Mouse (Mus musculus) T-helper 2 cell (primary cell): ENCODE measurements around the gene Csmd2.

Experiments
- in situ Hi-C: fragments of 300-600 bp; cut with MboI, MseI; formaldehyde crosslinking; loops from one replicate; pipeline ENCODE4 v1.15.1; 2025; ENCODE audit warnings: high pct_unique_total_duplicates

The Csmd2 gene

DNA sequence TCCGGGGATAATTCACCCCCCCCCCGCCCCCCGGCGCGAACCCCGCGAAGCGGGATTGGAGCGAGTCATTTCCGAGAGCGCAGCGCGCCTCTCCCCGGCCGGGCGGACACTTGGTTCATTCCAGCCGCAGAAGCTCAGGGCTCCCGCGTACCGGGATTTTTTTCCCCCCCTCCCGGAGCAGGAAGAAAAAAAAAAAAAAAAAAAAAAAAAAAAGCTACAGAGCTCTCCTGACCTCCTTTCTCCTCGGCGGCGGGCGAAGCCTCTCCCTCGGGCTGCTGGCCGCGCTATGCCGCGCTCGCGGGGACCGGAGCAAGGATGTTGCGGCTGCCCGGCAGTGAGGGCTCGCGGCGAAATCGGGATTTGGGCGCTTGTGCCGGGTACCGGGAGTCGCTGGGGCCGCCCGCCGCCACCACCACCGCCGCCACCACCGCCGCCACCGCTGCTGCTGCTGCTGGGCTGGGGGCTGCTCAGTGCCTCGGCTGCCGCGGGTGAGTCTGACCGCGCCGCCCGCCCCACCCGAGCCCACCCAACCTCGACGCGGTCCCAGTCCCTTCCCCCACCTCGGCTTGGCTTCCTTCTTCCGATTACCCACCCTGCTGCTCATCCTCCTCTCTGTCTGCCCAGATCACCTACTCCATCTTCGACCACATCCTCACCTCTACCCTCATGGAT lies at the start of gene Csmd2:
Csmd2 (plus strand) TSS at position 74 of the 672 bp plus-strand sequence.
- in situ Hi-C loops, result no loop called here

DNA sequence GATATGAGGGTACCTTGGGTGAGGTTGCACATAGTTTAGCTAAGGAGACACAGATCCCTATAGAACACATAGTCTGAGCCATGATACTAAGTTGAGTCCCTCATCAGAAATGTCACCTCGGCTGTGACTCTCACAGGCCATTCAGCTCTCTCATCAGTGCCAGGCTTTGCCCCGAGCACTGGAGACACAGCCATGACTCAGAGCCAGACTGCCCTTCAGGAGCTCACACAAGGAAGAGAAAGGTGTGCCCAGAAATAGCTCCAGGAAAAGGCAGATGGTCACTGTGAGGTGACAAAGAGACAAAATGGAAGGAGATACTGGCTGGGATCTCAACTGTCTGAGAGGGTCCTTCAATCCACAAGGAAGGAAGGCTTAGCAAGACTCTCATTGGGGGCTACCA lies 40.0 kb upstream of the Csmd2 start:
- in situ Hi-C loops, result no loop called here

DNA sequence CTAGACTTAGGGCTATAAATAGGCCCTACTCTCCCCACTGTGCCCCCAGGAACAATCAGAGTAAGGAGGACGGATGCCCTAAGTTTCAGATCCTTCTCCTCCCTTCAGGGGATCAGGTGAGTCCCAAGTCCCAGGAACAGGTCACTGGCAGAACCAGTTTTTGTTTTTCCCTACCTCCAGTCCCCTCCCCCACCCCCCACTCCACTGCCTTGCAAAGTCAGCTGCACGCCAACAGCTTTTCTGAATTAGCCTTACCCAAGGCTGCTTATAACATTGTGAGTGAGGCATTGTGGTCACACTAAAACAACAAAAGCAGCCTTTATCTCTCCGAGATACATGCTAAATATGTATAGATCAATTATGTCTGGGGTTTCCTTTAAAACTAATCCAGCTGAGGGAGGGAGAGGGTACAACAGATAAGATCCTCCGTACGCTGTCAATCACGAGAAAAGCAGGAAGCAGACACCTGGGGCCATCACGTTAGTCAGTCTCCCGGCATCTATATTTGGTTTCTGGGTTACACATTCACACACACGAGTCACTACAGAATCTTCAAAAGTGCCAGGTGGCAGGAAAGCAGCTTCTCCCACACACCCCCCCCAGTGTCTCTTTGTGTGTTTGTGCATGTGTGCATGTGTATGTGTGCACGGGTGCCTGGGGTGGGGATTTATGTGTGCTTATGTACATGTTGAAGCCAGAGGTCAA lies 34.5 kb upstream of the Csmd2 start:
- in situ Hi-C loops, result no loop called here

DNA sequence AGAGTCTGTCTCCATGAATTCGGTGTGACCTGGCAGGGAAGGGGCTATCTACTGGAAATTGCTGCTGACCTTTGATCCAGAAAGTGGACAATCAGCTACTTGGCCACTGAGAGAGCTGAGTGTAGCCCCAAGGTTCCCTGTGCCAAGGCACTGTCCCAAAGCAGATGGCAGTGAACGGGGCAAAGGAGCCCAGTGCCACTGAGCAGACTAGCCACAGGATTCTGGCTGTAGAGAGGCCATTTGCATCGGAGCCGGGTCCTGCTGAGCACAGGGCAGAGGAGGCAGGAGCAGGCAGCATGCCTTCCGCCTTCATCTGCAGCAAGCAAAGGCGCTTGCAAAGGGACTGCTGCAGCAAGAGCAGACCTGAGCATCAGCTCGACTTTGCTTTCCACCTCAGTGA lies 18.6 kb upstream of the Csmd2 start:
- in situ Hi-C loops, result no loop called here

DNA sequence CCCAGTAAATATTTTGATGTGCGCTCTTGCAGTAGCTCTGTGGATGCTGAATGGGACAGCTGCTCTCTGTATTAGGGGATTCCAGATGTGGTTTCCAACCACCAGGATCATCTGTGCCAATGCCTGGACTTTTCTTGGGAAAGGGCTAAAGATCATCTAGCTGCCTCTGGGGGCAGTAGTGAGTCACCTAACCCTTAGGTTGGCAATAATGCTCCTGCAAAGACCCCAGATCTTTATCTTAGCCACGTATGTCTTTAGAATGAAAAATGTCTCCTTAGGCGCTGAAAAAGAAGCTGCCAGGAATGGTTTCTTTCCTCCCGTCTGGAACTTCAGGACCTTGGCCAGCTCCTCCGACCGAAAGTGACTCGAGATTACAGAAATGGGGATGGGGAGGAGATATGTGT lies 17.6 kb upstream of the Csmd2 start:
- in situ Hi-C loops, result no loop called here

DNA sequence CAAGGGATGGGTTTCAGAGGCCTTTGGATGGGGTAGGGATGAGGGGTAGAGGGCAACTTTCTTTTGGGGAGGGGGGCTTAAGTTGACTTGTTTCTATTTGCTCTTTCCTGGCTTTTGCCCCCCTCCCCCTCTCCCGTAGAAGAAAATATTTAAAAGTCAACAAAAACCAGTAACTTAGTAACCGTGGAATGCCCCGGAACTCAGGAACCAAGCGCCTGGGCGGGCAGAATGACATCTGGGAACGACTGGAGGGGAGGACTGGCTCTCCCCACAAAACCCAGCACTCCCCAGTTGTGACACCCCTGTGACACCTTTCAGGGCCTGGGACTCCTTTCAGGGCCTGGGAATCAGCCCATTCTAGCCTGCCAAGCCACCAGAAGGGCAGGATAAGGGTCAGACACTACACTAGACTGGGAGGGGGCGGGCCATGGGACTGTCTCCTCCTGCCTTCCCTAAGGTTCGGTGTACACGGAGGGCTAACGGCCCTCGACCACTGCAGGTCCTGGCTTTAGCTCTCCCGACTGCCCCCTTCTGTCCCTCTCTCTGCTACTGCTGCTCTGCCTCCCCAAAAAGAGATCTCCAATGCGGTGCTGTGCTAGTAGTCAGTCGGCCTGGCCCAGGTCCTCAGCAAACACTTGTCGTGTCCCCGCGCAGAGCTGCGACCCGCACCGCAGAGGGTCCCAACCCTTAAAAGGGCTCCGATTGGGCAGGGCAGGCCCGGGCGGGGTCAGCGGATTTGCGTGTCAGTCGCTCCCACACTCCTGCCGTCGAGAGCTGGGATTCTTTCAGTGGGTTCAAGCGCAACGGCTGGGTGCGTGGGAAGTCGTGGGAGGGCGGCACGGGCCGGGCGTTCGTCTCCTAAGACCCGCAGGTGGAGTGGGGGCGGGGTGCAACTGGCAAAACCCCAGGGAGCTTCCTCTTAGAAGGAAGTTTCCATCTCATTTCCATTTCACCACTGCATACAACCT lies 16.5 kb upstream of the Csmd2 start, which contains the start of gene CK137956:
CK137956 (minus strand) TSS at position 51 of the 968 bp plus-strand sequence.
- in situ Hi-C loops, result no loop called here

DNA sequence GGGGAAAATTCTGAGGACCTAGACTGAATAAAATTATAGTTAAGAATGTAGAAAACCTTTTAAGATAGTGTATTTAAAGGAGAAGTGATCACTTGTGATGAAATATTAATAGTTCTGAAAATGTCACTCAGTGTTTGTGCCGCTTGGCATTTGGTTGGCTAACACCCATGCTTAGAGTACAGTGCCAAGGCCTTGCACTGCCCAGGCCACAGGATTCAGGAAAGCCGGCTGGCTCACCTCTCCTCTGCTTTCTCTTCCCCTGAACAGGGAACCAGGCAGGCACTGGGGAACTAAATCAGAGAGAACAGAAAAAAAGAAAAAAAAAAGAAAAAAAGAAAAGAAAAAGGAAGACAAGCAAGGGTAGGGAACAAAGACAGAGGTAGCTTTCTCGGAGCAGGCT lies 14.7 kb upstream of the Csmd2 start:
- in situ Hi-C loops, result no loop called here

DNA sequence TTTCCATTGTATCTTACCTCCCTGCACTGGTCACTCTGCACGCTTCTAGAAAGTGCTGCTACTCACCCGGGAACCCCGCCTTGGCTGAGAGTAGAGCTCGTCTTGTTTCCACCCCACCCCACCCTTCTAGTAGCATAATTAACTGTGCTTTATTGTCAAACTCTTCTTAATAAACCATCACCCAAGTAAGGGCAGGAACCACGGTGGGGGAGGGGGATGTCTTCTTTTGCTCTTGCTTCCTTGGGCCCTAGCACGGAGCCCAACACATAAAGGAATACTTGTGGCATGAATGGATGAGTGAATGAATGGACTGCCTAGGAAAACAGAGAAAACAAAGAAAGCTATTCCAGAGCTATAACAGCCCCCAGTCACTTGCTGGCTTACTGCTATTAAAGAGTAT lies 6.5 kb upstream of the Csmd2 start:
- in situ Hi-C loops, result no loop called here

DNA sequence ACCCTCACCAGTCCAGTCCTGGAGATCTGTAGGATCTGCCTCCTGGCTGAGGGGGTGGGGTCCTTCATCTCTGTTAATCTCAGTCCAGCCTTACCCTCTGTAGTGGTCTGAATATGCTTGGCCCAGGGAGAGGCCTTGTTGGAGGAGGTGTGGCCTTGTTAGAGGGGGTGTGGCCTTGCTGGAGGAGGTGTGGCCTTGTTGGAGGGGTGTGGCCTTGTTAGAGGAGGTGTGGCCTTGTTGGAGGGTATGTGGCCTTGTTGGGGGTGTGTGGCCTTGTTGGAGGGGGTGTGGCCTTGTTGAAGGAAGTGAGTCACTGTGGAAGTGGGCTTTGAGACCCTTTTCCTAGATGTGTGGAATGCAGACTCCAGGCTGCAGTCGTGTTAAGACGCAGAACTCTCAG lies 3.2 kb upstream of the Csmd2 start:
- in situ Hi-C loops, result no loop called here

DNA sequence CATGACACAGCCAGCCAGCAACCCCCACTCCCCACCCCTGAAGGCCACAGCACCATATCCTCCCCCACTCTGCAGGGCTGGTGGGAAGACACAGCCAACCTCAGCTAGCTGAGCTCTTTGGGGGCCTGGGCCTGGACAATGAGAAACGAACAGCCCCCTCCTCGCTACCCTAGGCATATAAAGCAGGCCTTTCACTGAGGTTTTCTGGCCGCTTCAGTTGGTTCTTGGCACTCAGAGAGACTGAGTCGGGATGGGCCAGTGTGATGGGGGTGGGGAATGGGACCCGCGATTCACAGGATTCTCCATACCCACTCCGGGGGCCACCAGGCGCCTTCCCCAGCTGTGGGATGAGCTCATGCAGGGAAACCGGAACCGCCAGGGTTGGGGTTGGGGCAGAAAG lies 1.8 kb upstream of the Csmd2 start:
- in situ Hi-C loops, result no loop called here

DNA sequence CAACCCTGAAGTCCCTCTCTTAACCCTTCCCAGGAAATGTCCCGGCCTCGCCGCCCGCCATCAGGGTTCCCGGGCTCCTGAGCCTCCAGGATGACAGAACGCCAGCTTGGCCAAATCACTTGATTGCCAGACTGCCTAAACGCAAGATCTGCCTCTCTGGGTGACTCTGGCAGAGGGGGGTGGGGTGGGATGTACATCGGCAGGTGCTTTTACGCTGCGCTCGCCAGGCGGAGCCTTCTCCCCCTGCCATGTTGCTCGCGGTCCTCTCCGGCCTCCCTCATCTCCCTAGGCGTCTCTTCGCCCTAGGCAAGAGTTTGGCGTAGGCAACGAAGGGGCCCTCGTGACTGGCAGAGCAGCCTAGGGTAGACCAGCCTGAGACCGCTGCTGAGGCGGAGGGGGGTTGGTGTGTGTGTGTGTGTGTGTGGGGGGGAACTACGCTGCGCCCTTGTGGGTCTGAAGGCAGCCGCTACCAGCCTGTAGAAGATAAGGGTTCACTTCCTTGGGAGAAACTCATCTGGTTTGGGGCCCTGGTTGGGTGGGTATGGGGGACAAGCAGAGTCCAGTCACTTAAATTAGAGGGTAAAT lies 1.1 kb upstream of the Csmd2 start:
- in situ Hi-C loops, result no loop called here

DNA sequence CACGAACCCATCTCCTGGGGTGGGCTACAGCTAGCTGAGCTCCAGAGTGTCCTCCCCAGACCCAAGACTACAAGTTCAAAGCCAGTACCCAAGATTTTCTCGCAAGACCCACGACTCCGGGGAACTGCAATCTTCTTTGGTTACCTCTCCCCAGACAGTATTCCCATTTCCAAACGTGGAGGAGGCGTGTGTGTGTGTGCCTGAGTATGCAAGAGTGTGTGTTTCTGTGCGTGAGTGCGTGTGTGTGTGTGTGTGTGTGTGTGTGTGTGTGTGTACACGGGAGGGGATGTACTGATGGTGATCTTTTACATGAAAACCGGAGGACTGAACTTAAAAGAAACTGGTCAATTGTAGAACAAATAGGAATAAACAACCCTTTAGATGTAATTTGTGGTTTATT lies 387 bp upstream of the Csmd2 start:
- in situ Hi-C loops, result no loop called here

DNA sequence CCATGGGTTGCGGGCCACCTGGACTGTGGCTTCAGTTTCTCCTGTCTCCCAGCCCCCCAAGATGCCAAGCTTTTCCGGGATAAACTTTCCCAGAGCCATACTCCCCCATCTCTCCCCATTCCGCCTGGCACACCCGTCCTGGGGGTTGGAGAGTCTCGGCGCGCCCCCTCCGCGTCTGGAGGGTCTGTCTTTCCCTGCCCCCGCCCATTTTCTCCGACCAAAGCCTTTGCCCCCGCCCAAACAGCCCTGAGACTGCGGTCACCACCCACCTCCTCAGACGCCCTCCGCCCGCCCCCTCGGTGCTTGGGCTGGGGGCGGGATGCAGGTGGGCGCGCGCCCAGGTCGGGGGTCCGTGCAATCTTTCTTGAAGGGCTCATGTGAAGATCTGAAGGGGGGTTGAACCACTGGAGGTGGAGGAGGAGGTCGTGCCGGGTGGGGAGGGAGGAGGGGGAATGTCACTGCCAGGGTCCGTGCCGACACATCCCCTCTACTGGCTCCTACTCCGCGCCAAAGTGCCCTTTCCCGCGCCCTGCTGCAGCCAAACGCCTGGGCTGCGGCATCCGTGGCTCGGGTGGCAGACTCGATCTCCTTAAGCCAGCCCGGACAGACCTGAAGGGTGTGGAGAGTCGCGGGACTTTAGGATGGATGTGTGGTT lies 996 bp downstream of the Csmd2 start:
- in situ Hi-C loops, result no loop called here

DNA sequence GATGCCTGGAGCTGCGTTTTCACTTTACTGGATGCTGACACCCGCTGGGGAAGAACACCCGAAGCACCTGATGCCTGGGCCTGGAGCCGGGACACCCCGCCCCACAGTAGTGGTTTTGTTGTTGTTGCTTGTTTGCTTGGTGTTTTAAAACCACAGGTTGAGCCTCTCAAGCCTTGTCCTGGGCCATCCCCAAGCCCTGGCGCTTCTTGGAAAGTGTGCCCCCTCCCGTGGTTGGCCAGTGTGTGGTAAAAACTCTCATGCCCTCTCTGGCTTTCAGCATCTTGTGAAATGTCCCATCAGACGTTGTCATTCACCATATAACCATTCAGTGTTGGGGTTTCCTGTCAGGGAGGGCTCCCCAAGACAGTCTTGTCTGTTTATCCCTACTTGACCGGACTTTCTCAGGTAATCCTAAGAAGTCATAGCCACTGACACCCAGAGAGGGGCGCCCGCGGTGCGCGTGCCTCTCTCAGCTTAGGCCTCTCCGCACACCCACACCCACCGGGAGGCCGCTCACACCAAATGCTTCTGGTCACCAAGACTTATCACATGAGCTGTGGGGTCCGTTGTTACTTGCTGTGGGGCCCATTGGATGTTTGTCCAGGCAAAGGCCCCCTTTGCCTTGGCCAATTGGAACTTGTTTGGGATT lies 1.8 kb downstream of the Csmd2 start:
- in situ Hi-C loops, result no loop called here

DNA sequence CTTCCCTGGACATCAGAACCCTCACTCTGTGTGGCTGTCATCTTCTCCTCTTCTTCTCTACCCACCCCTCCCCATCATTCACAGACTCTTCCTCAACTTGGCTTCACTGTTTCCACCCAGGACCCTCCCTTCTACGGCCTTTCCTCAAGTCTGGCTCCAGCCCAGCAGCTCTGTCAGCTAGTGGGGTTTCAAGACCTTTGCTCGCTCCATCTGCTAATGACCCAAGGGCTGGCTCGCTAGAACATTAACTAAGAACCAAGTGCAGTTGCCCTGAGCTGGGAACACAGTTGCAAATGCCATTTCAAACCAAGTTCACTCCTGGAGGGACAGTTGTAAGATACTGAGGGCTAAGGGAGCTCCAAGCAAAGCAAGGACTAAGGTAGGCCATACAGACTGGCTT lies 11.6 kb downstream of the Csmd2 start:
- in situ Hi-C loops, result no loop called here

DNA sequence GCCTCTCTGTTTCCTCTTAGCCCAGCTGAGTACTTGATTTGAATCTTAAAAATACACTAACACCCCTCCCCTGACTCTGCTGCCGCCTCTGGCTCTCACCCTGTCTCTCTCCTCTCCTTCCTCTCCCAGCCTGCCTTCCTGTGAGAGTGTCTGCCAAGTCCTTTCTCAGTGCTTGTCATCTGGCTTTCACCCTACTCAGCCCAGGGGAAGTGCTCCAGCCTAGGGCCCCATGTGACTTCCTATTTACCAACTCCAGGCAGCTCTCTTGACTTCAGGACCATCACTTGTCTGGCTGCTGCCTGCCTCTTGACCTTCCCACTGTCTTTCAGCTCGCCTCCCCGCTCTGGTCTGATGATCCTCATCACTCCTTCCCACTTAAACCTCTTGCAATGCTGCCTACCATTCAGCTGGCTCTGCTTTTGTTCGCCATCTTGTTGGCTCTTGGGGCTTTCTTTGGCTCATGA lies 15.0 kb downstream of the Csmd2 start:
- in situ Hi-C loops, result no loop called here

DNA sequence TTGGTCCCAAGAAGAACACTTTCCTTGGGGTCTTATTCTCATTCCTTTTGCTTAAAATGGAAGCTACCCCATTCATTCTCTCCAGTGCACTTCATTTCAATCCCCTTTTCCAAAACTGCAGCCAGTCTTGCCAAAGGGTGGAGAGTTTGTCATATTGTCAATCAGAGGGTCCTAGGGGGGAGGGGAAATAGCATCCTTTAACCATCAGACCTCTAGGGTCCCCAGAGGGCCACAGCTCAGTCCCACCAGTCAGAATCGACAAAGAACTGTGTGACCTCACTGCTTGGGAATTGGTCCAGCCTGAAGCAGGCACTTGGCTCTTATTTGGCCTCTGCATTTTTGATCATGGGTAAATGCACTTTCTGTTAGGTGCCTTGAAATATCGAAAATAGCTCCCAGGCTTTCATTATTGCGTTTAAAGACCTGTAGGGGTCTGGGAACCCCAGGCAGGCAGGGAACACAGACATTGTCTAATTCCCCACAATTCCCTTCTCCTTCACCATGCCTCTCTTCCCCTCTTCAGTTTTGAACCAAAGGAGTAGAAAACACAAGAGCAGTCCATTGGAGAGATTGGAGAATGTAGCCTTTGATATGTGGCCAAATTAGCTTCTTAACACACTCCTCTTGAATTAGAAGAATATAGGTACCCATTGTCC lies 17.3 kb downstream of the Csmd2 start:
- in situ Hi-C loops, result no loop called here

DNA sequence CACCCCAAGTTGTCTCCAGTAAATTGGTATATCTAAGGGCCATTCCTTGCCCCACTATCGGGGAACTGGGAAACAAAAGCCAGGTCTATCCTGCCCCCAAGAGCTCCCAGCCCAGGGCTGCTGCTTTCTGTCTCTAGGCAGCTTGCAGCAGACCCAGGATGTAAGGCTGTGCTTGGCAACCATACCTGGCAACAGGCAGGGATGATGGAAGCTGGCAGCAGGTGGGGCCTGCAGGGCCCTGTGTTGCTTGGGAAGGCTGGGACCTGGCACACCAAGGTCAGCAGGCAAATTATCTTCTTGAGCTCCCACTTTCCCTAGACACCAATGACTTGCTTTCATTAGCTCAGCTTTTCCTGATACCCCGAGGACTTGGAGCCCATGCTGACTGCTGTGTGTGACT lies 31.8 kb downstream of the Csmd2 start:
- in situ Hi-C loops, result no loop called here

DNA sequence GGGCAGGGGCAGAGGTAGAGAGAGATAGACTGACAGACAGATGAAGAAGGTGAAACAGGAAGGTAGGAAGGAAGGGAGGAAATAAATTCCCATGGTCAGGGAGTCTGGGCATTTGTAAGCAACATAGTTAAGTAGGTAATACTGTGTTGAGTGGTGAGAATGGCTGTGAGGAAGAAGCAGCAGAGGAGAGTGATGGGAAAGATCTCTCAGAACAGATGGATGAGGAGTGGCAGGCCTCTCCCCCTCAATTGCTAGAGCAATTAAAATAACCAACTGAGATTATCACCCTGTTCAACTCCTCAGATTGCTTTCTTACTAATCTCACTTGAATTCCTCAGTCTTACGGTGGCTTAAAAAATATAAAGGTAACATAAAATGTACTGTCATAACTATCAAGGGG lies 40.6 kb downstream of the Csmd2 start:
- in situ Hi-C loops, result no loop called here

DNA sequence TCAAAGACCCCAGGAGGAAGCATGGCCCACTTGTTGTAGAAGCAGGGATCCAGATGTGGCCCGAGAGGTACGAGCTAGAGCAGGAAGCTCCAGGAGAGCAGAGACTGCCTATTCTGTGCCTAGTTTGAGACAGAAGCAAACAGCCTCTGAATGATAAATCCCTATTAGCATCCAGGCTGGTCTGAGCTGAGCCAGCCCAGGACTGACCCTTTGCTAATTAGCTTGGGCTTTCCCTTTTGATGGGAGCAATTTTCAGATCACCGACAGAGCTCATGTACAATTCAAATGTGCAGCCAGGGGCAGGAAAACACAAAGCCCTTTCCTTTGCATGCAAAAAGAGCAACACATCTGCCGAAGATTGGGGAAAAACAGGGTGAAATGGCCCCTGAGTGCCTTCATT lies 54.2 kb downstream of the Csmd2 start:
- in situ Hi-C loops, result no loop called here
